Mouse (Mus musculus) CH12.LX (cell line): ENCODE results near the gene Gm19345. TPM values are rescaled to one million over a fixed set of nuclear protein-coding genes. Genes with fewer than 3 reads are reported as not detected.

ENCODE experiments used
- DNase-seq: peaks from one replicate; pipeline ENCODE4 v3.0.0-alpha.2; 2013; ENCODE audit errors: extremely low read depth
- H3K27ac ChIP-seq: 2 replicates; pipeline ENCODE4 v1.5.1; 2012; ENCODE audit warnings: low read depth, mild to moderate bottlenecking, control low read depth, moderate library complexity; ENCODE audit not compliant: insufficient read depth
- H3K27me3 ChIP-seq: replicated peaks from 2 replicates; pipeline ENCODE3; 2012; ENCODE audit warnings: inconsistent platforms
- H3K36me3 ChIP-seq, 2 experiments: replicated peaks in 1 of 2; 2 replicates each; pipeline versions ENCODE3 to v1.6.1; 2012; ENCODE audit warnings: inconsistent platforms in 1 of 2, low read length in 1 of 2, mild to moderate bottlenecking in 1 of 2, mixed read lengths in 1 of 2, moderate library complexity in 1 of 2; ENCODE audit not compliant: control insufficient read depth in 1 of 2, insufficient read depth in 1 of 2
- H3K4me1 ChIP-seq, 2 experiments: 2 replicates each; pipeline ENCODE4 v1.6.1; 2012; ENCODE audit warnings: inconsistent platforms in 1 of 2, moderate library complexity in 1 of 2; ENCODE audit not compliant: insufficient read depth in 2 of 2, control insufficient read depth in 1 of 2
- H3K4me2 ChIP-seq: 2 replicates; pipeline ENCODE4 v1.6.1; 2012; ENCODE audit warnings: low read depth, mild to moderate bottlenecking, control low read depth; ENCODE audit not compliant: poor library complexity, insufficient read depth, severe bottlenecking
- H3K4me3 ChIP-seq, 3 experiments: fragments of 150-350 bp in 1 of 3; sonication (generic) in 1 of 3; replicated peaks in 1 of 3; 2 replicates each; pipeline versions ENCODE3 to v1.5.1; 2011 to 2012; ENCODE audit warnings: low read depth in 2 of 3, low read length in 2 of 3, mild to moderate bottlenecking in 2 of 3, moderate library complexity in 2 of 3, control low read depth in 1 of 3, improper control_type of control experiment in 1 of 3, inconsistent platforms in 1 of 3, mixed read lengths in 1 of 3; ENCODE audit not compliant: poor library complexity in 1 of 3
- H3K79me2 ChIP-seq: replicated peaks from 2 replicates; pipeline ENCODE4 v1.6.1; 2012; ENCODE audit warnings: mild to moderate bottlenecking, moderate library complexity; ENCODE audit not compliant: control insufficient read depth, poor library complexity, insufficient read depth, severe bottlenecking; ENCODE audit errors: extremely low read depth
- H3K9ac ChIP-seq: 2 replicates; pipeline ENCODE4 v1.6.1; 2012; ENCODE audit warnings: low read depth, mild to moderate bottlenecking, control low read depth, moderate library complexity; ENCODE audit not compliant: insufficient read depth
- H3K9me3 ChIP-seq: replicated peaks from 2 replicates; pipeline ENCODE3; 2012; ENCODE audit warnings: low read length, inconsistent platforms, mixed read lengths
- BHLHE40 ChIP-seq: IDR thresholded peaks from 2 replicates; pipeline ENCODE4 v1.6.1; 2011; ENCODE audit warnings: mild to moderate bottlenecking, low read depth, low read length, improper control_type of control experiment
- CHD1 ChIP-seq: IDR thresholded peaks from 2 replicates; pipeline ENCODE4 v1.6.1; 2012; ENCODE audit warnings: low read depth, low read length, improper control_type of control experiment, inconsistent platforms
- CHD2 ChIP-seq: IDR thresholded peaks from 2 replicates; pipeline ENCODE4 v1.6.1; 2011; ENCODE audit warnings: low read length, improper control_type of control experiment
- E2F4 ChIP-seq: IDR thresholded peaks from 2 replicates; pipeline ENCODE4 v1.6.1; 2011; ENCODE audit warnings: low read depth, low read length, improper control_type of control experiment; ENCODE audit not compliant: insufficient replicate concordance
- ETS1 ChIP-seq: conservative IDR thresholded peaks from 2 replicates; pipeline ENCODE4 v1.6.1; 2012; ENCODE audit warnings: low read depth, mild to moderate bottlenecking, inconsistent platforms, low read length, improper control_type of control experiment, moderate library complexity
- GABPA ChIP-seq: IDR thresholded peaks from 2 replicates; pipeline ENCODE4 v1.6.1; 2012; ENCODE audit warnings: low read depth, low read length, improper control_type of control experiment, inconsistent platforms; ENCODE audit not compliant: insufficient replicate concordance
- IRF4 ChIP-seq: IDR thresholded peaks from 2 replicates; pipeline ENCODE4 v1.6.1; 2014; ENCODE audit warnings: low read depth, mild to moderate bottlenecking, inconsistent platforms, low read length, improper control_type of control experiment
- KAT2A ChIP-seq: IDR thresholded peaks from 2 replicates; pipeline ENCODE4 v1.6.1; 2012; ENCODE audit warnings: low read length, improper control_type of control experiment, inconsistent platforms; ENCODE audit not compliant: insufficient replicate concordance
- MAFK ChIP-seq: IDR thresholded peaks from 2 replicates; pipeline ENCODE4 v1.6.1; 2011; ENCODE audit warnings: low read length, improper control_type of control experiment; ENCODE audit not compliant: insufficient replicate concordance
- MAX ChIP-seq: IDR thresholded peaks from 2 replicates; pipeline ENCODE4 v1.6.1; 2011; ENCODE audit warnings: low read length, improper control_type of control experiment
- MAZ ChIP-seq: IDR thresholded peaks from 2 replicates; pipeline ENCODE4 v1.6.1; 2012; ENCODE audit warnings: low read depth, mild to moderate bottlenecking, inconsistent platforms, low read length, improper control_type of control experiment, moderate library complexity
- MEF2A ChIP-seq: IDR thresholded peaks from 2 replicates; pipeline ENCODE4 v1.6.1; 2014; ENCODE audit warnings: low read depth, mild to moderate bottlenecking, inconsistent platforms, low read length, improper control_type of control experiment, borderline replicate concordance
- MYC ChIP-seq: IDR thresholded peaks from 2 replicates; pipeline ENCODE4 v1.6.1; 2011; ENCODE audit warnings: low read depth, mild to moderate bottlenecking, improper control_type of control experiment, low read length
- NELFE ChIP-seq: IDR thresholded peaks from 2 replicates; pipeline ENCODE4 v1.6.1; 2011; ENCODE audit warnings: low read depth, low read length, improper control_type of control experiment
- PAX5 ChIP-seq: IDR thresholded peaks from 2 replicates; pipeline ENCODE4 v1.6.1; 2012; ENCODE audit warnings: low read length, inconsistent platforms, mixed read lengths
- POLR2AphosphoS2 ChIP-seq: IDR thresholded peaks from 2 replicates; pipeline ENCODE4 v1.6.1; 2011; ENCODE audit warnings: low read depth, low read length, improper control_type of control experiment
- SMC3 ChIP-seq: IDR thresholded peaks from 2 replicates; pipeline ENCODE4 v1.6.1; 2011; ENCODE audit warnings: low read depth, low read length, improper control_type of control experiment
- TBP ChIP-seq: conservative IDR thresholded peaks from 2 replicates; pipeline ENCODE4 v1.6.1; 2011; ENCODE audit warnings: low read depth, low read length, improper control_type of control experiment
- TCF12 ChIP-seq: IDR thresholded peaks from 2 replicates; pipeline ENCODE4 v1.6.1; 2014; ENCODE audit warnings: low read depth, mild to moderate bottlenecking, inconsistent platforms, low read length, improper control_type of control experiment
- UBTF ChIP-seq: IDR thresholded peaks from 2 replicates; pipeline ENCODE4 v1.6.1; 2012; ENCODE audit warnings: low read depth, mild to moderate bottlenecking, inconsistent platforms, low read length, improper control_type of control experiment, moderate library complexity
- USF1 ChIP-seq: IDR thresholded peaks from 2 replicates; pipeline ENCODE4 v1.6.1; 2014; ENCODE audit warnings: low read depth, mild to moderate bottlenecking, inconsistent platforms, low read length, improper control_type of control experiment
- ZC3H11A ChIP-seq: IDR thresholded peaks from 2 replicates; pipeline ENCODE4 v1.6.1; 2012; ENCODE audit warnings: low read depth, mild to moderate bottlenecking, inconsistent platforms, low read length, improper control_type of control experiment
- dilution Hi-C: fragments of 300-500 bp; cut with MboI; formaldehyde crosslinking; loops from 2 replicates; pipeline ENCODE4 v1.14.3; 2020; ENCODE audit warnings: low sequenced_read_pairs; ENCODE audit not compliant: extremely low pct_unique_long_range_greater_than_20kb, extremely low pct_ligation_motif_present
- in situ Hi-C: fragments of 300-500 bp; cut with MboI; formaldehyde crosslinking; loops from 3 replicates; pipeline ENCODE4 v1.14.3; 2019; ENCODE audit warnings: low sequenced_read_pairs, low pct_ligation_motif_present, low pct_unique_long_range_greater_than_20kb, mixed read lengths
- polyA plus RNA-seq: library from polyadenylated mRNA; unstranded; fragments of >175 nt; gene quantifications from 2 replicates; pipeline ENCODE4 v1.2.1, GENCODE M21; 2012; ENCODE audit warnings: low read depth; ENCODE audit not compliant: insufficient read length
- total RNA-seq, 2 experiments: library from RNA; depleted of rRNA; stranded (reverse); fragments of 300-350 nt in 1 of 2; fragments of >200 nt in 1 of 2; gene quantifications; 2 replicates each; pipeline ENCODE4 v1.2.3; 2012 to 2014

Gene Gm19345
- total and polyA plus RNA-seq, 3 experiments: 0.59 to 4.1 TPM; not detected in 1

DNA sequence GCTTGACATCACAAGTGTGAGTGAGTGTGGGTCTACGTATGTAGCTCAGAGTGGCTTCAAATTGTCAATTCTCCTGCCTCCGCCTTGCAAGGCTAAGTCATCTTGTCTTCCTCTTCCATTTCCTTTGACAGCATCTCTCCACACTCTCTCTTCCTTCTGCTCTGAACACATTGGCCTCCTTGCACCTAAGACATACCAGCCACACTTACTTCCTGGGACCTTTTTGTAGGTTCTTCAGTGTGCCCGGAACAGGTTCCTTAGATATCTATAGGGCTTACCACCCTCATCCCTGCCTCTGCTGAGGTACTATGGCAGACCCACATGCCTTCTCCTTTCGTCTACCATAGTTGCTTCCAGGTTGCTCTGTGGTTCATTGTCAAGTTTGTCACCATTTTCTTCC, 38.6 kb upstream of the Gm19345 start:
- Histone ChIP-seq H3K4me1 (peaks cover 31 to 52% of the 10 kb centered on the region in 2 experiments), H3K9ac (no peak overlapping the region), H3K4me2 (no peak overlapping the region), H3K79me2 (peaks cover 6% of the 10 kb centered on the region; the same call in 1 of the 2 replicates), H3K9me3 (no peaks in the 10 kb centered on the region), H3K36me3 (peaks cover 61 to 74% of the 10 kb centered on the region in 2 experiments), H3K27me3 (no peaks in the 10 kb centered on the region), H3K27ac (peak overlapping the region; percentile 33; the same call in 1 of the 2 replicates), H3K4me3 (no peak overlapping the region)
- DNase-seq: no peak
- dilution Hi-C loops (no loop called here), in situ Hi-C loops (no loop called here)
- no peak for TF ChIP-seq TCF12
- TF ChIP-seq PAX5: no peak
- TF ChIP-seq E2F4: no peak
- no peak for TF ChIP-seq SMC3
- no peak for TF ChIP-seq ZC3H11A
- no peak for TF ChIP-seq USF1
- TF ChIP-seq GABPA: no peak
- TF ChIP-seq MAFK: no peak
- no peak for TF ChIP-seq NELFE
- no peak for TF ChIP-seq ETS1
- no peak for TF ChIP-seq POLR2AphosphoS2
- TF ChIP-seq KAT2A: no peak
- TF ChIP-seq CHD1: no peak
- TF ChIP-seq MAZ: no peak
- TF ChIP-seq MEF2A: no peak

DNA sequence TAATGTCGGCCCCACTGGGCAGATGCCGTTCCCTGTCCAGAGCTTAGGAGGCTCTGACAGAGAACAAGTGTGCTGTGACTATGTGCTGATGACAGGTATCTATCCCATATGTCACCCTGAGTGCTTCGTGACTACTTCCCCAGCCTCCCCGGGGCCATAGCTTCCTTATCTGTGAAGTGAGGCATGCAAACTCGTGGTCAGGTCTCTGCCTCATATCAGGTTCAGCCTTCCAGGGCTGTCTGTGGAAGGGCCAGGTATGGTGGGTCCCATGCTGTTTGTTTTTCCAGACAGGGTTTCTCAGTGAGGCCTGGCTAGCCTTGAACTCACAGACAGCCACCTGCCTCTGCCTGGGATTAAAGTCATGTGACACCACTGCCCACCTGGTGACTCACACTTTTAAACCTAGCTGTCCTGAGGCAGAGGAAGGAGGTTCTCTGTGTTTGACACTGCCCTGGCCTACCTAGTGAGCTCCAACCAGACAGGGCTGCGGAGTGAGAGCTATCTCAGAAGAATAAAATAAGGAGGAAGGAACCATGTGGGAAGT, 38.2 kb upstream of the Gm19345 start:
- Histone ChIP-seq H3K4me1 (peaks cover 35 to 57% of the 10 kb centered on the region in 2 experiments), H3K9me3 (no peaks in the 10 kb centered on the region), H3K27ac (peak overlapping the region; percentile 33; the same call in 1 of the 2 replicates), H3K4me3 (no peak overlapping the region), H3K27me3 (no peaks in the 10 kb centered on the region), H3K36me3 (peaks cover 60 to 74% of the 10 kb centered on the region in 2 experiments), H3K4me2 (no peak overlapping the region), H3K9ac (no peak overlapping the region), H3K79me2 (peaks cover 6% of the 10 kb centered on the region; the same call in 1 of the 2 replicates)
- TF ChIP-seq TCF12 (no peak), IRF4 (no peak), SMC3 (no peak), USF1 (peak; percentile 33), MAX (0 out of 2 replicates have a peak, but pooled peaks have one; percentile 37), MYC (no peak), UBTF (no peak), KAT2A (no peak), E2F4 (no peak), ETS1 (0 out of 2 replicates have a peak, but pooled peaks have one; percentile 27), CHD2 (no peak), TBP (no peak), BHLHE40 (peak; percentile 52)
- dilution Hi-C loops: no loop called here
- in situ Hi-C loops: no loop called here
- no peak for DNase-seq
